Mouse (Mus musculus): ENCODE results near the gene Gm17622. TPM values are rescaled to one million over a fixed set of nuclear protein-coding genes. Genes with fewer than 3 reads are reported as not detected.

Gm17622 gene
- polyA plus RNA-seq, 1 experiment from 2014 or later, result not detected

DNA sequence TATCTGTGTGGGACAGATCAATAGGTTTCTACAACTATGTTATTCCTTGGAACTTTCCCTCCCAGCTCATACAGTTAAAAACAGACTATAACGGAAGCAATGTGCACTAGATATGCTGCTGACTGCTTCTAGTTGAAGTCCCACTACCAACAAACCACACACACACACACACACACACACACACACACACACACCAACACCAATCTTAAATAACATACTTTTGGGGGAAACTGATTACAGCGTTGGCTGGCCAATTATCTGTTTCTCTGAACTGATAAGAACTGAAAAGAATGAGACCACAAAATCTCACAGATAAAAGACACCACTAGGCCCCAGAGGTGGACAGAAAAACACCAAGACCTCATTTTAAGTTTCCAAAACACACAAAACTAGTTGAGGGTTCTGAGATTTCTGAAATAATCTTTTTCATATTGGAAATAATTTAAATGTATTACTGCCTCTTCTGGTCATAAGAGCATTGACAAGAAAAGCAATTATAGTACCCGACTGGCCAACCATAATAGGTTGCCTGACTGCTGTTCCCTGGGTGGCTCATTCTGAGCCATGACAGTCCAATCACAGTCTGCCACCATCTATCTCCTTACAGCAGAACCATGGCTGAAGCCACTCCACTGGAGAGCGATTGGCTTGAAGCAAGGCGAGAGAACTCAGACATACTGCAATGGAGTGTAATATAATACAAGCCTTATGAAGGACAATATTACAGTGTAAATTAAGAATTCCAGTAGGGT, 46.5 kb downstream of the Gm17622 start:
- Histone ChIP-seq H3K9me3 (ENCODE audit: control insufficient read depth, low read length) (no peaks in the 10 kb centered on the region), H3K27me3 (ENCODE audit: control insufficient read depth, insufficient read depth, low read length) (no peaks in the 10 kb centered on the region), H3K27ac (no peak overlapping the region), H3K4me3 (replicated peaks; ENCODE audit: low read length) (no peak overlapping the region), H3K4me2 (replicated peaks) (no peak overlapping the region), H3K4me1 (replicated peaks; ENCODE audit: control insufficient read depth, insufficient read depth, low read length) (no peaks in the 10 kb centered on the region), H3K9ac (no peak overlapping the region), H3K36me3 (replicated peaks; ENCODE audit: control insufficient read depth, insufficient read depth) (no peaks in the 10 kb centered on the region)
- DNase-seq (ENCODE audit: low spot score), result no peak
- 86% methylated on average over 5 of the region's 5 CpGs for WGBS
- no peak for ATAC-seq (ENCODE audit: low FRiP score)

DNA sequence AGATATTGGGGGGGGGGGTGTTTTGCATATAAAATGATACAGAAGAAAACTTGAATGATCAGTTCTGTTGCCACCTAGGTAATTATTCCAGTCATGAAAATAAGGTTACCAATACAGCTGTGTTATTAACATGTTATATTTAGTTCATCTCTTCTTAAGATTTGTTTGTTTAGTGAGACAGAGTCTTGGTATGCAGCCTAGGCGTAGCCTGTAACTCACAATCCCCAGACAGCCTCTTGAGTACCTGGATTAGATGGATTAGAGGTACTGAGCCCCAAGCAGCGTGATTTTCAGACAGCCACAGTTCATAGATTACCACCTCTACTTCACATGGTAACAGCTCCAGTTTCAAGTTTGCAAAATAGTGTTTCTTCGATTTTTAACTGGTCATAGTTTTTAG, 47.6 kb downstream of the Gm17622 start:
- DNase-seq (ENCODE audit: low spot score) (no peak), ATAC-seq (ENCODE audit: low FRiP score) (no peak)
- H3K27me3 ChIP-seq (ENCODE audit: control insufficient read depth, insufficient read depth, low read length), result no peaks in the 10 kb centered on the region
- H3K4me1 ChIP-seq (replicated peaks; ENCODE audit: control insufficient read depth, insufficient read depth, low read length), result no peaks in the 10 kb centered on the region
- H3K4me3 ChIP-seq (replicated peaks; ENCODE audit: low read length), result no peak overlapping the region
- H3K9ac ChIP-seq, result no peak overlapping the region
- no peak overlapping the region for H3K27ac ChIP-seq
- no peaks in the 10 kb centered on the region for H3K36me3 ChIP-seq (replicated peaks; ENCODE audit: control insufficient read depth, insufficient read depth)
- 88% methylated on average over 3 of the region's 3 CpGs for WGBS
- no peak overlapping the region for H3K4me2 ChIP-seq (replicated peaks)
- H3K9me3 ChIP-seq (ENCODE audit: control insufficient read depth, low read length), result no peaks in the 10 kb centered on the region

Other genes with a start within 250 kb of the Gm17622 start
- 23.1 and 25.0 TPM in 2 replicates for gene Poc5, start 102.4 kb upstream of the Gm17622 start, polyA plus RNA-seq (2014; fragmentation: Nextera tagmentation; extraction: Ambion mirVana)
- gene Ankdd1b, start 19.5 kb upstream of the Gm17622 start, polyA plus RNA-seq (2014; fragmentation: Nextera tagmentation; extraction: Ambion mirVana), result not detected in 2 replicates
- 6.8 and 7.6 TPM in 2 replicates for gene Polk, start 51.8 kb downstream of the Gm17622 start, polyA plus RNA-seq (2014; fragmentation: Nextera tagmentation; extraction: Ambion mirVana)
- 9.2 and 10.5 TPM in 2 replicates for gene Col4a3bp, start 51.9 kb downstream of the Gm17622 start, polyA plus RNA-seq (2014; fragmentation: Nextera tagmentation; extraction: Ambion mirVana)
- 198 and 251 TPM in 2 replicates for gene Hmgcr, start 180.2 kb downstream of the Gm17622 start, polyA plus RNA-seq (2014; fragmentation: Nextera tagmentation; extraction: Ambion mirVana)

All from hindbrain, embryonic 14.5 days (tissue).